Mouse (Mus musculus): ENCODE measurements around the gene Serpini2.
"Not testable (repeated sequence)": the region's sequence is repeated elsewhere in the genome, so short reads cannot be mapped to it uniquely, and the experiment has no call there.

Serpini2 gene

DNA sequence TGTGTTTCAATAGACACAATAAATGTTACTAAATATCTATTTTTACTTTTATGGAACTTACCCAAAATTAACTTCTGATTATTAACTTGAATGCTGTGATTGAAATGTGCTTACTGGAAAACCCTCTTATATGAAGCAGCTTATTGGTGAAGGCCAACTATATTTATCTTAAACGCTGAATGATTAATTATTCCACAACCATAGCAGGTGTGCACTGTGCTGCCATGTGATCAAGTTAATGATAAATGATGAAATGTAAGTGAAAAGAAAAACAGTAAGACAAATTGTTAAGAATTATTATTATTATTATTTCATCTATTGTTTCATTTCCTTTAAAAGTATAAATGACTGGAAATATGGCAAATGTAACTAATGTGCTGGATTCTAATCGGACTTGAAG lies at the start of gene Serpini2:
Serpini2 (minus strand) TSS at position 101 of the 400 bp plus-strand sequence.
- no peak for DNase-seq

DNA sequence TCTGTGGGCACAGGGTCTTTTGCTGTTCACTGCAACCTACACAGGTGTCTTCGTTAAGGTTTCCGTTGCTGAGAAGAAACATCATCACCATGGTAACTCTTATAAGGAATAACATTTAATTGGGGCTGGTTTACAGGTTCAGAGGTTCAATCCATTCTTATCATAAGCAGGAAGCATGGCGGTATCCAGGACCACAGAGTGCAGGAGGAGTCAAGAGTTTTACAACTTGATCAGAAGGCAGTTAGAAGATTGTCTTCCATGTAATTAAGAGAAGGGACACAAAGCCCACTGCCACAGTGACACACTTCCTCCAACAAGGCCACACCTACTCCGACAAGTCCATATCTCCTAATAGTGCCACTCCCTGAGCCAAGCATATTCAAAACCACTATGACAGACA lies 39.0 kb upstream of the Serpini2 start:
- DNase-seq: no peak

DNA sequence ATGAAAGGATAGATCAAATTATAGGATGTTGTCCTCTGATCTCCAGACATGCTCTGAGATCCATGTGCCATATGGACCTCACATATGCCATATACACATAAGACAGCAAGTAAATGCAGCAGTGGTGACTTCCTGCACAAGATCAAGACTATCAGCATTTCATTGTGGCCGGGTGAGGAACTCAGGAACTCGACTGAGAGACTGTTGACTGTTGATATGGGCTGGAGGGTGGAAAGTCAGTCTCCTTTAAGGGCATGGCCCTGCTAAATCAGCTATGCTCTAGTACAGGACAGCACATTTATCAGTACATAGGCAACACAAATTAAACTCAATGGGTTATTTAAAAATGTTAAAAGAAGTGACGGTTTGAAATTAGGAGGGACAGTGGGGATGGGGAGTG lies 38.4 kb upstream of the Serpini2 start:
- no peak for DNase-seq

DNA sequence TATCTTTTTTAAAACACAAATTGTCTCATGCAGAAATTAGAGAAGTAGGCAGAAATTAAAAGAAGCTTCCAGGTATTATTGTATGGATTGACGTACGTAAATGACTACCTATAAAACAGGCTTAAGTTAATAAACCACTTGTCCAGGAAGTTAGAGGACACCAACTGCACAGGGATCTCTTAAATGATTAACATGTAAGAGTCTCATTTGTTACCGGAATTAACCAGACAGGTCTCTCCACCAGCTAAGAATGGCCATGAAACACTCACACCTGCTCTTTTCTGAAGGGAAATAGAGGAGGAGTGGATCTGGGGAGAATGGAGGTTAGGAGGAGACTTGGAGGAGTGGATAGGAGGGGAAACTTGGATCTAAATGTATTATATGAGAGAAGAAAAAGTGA lies 35.7 kb upstream of the Serpini2 start:
- no peak for DNase-seq

DNA sequence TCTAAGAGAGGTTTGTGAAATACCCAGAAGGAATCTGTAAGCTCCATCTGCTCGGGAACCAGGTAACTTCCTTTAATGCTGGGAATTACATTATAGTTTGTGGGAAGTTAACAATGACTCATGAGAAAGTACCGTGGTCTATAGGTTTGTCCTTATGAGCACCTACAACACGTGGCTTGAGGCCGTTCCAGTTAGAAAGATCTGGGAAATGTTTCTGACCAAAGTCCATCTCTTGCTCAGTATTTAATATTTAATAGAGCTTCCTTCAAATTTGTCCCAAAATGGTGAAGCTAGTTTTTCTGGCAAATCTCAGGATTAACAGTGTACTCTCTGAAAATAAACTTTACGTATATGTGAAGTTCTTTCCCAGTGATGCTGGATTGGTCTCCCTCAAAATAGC lies 34.7 kb upstream of the Serpini2 start:
- DNase-seq: no peak

DNA sequence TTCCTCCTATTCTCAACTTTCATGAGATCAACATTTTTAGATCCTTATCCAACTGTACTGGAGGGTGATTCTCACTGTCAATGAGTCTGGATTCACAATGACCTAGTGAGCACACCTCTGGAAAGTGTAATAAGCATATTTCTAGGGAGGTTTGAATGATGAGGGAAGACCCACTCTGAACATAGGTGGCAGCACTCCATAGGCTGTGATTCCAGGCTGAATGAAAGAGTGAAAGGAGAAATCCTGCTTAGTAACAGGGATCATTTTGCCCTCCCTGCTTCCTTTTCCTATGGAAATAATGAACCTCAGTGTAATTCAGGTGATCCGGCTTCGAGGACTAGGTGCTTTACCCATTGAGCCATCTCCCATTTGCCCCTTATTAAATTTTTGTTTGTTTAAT lies 31.2 kb upstream of the Serpini2 start:
- DNase-seq: no peak

DNA sequence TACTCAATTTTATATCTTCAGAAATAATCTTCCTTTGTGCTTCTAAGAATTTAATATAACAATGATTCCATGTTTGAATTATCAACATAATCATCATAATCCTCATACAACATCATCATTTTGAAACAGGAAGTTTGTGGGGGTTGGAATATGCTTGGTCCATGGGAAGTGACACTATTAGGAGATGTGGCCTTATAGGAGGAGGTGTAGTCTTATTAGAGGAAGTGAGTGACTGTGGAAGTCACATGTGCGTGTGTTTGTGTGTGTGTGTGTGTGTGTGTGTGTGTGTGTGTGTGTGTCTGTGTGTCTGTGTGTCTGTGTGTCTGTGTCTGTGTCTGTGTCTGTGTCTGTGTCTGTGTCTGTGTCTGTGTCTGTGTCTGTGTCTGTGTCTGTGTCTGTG lies 29.6 kb upstream of the Serpini2 start:
- DNase-seq: not testable (repeated sequence)

DNA sequence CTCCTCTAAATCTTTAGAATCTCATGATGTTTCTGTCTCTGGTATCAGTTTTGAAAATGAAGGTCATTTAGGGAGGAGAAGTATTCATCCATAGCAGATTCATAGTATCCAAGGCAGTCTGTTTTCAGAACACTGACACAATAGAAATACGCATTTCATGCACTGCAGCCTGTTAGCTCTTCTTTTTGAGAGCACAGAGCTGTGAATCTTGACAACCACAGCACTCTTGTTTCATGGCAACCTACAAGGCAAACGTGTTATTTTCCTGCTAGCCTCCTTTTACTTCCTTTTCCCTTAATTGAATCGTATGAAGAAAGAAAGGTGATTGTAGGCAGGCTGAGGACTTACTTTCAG lies 27.9 kb upstream of the Serpini2 start:
- no peak for DNase-seq

DNA sequence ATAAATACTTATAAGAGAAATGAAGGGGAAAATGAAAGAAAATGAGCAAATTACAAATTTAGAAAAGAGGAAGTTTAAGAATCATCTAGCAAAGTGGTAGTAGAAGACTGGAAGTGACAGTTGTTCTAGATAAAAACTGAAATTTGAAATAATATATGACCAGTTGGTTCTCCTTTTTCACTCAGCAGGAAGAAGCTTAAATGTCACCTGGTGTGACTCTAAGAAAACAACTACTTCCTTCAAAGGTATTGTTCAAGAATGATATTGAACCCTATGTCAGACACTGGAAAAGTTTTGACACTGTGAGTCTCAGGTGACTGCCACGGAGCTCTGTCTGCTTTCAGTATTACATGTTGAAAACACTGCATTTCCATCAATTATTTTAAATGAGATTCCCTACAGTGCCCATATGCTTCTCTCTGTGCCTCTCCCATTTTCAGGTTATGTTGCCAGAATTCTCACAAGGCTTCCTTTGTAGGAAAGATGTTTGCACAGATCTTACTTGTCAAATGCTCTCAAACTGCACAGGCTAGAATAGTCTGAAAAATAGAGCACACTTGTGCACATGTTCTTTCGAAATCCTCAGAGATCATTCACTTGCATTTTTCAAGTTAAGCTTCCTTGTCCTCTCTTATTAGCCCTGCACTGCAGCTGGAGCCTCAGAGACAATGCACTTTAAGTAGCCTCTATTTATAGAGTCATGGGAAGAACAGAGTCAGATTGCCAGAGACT lies 27.3 kb upstream of the Serpini2 start:
- DNase-seq: no peak

DNA sequence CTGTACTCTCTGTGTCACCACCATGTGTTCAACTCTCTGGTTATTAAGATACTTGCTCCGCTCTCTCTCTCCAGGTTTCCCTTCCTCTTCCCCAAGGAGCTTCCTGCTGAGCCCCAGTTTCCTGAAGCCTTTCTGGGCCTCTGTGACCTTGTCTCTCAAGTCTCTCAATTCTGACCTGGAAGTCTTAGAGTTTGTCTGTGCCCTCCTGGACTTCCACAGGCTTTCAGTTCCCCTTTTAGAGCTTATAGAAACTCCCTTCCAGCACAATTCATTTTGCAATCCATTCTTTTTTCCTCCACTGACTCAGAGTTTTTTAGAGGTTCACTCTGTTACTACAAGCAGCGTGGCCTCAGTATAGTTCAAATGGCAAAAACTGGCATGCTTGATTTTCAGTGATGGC lies 23.4 kb upstream of the Serpini2 start:
- no peak for DNase-seq

DNA sequence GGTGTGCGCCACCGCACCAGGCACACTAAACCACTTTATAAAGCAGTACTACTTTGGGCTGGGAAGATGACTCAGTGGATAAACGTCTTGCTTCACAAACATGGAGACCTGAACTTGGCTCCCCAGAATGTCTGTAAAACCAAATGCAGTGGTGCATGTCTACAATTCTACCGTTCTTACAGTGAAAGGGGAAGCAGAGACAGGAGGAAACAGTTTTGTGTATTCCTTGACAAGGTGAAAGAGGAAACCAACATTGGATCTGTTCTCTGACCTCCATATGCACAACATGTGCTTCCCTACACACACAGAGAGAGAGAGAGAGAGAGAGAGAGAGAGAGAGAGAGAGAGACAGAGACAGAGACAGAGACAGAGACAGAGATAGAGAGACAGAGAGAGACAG lies 7.6 kb upstream of the Serpini2 start:
- no peak for DNase-seq

DNA sequence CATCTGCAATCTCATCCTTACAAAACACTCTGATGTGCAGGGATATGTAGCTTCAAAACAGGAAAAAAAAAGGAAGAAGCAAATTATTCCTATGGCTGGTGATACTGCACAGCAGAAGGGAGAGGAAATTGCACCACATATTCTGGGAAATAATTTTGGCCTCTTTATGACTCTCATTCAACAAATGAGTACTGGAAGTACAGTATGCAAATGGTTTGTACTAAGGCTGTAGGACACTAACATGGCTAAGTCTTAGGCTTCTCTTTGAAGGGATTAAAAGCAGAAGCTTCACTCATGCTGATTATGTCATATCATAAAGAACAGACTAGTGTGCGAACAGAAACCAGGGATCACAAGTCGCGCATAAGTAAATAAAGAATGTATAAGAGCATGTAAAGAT lies 6.6 kb upstream of the Serpini2 start:
- no peak for DNase-seq

DNA sequence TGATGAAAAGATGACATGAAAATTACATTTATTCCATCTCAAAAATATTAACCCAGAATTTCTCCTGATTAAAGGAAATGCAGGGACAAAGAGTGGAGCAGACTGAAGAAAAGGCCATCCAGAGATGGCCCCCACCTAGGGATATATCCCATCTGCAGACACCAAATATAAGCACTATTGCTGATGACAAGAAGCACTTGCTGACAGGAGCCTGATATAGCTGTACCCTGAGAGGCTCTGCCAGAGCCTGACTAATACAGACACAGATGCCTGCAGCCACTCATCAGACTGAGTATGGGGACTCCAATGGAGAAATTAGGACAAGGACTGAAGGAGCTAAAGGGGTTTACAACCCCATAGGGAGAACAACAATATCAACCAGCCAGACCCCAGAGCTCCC lies 5.2 kb upstream of the Serpini2 start:
- no peak for DNase-seq

DNA sequence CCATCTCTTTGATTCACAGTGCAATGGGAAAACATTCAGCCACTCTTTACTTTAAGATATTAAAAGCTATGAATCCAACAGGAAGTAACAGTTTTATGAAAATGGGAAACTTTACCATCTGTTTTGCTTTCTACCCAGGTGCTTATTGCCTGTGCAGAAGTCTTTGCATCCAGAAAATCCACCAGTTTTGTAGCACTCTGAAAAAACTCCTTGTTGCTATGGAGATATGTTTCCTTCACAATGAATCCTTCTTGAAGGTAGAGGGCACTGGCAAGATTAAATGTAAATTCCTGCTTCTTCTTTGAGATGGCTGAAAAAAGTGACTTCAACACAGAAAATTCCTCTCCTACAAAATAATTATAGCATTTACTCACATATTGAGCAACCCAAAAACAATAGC lies 10.5 kb downstream of the Serpini2 start:
- no peak for DNase-seq

DNA sequence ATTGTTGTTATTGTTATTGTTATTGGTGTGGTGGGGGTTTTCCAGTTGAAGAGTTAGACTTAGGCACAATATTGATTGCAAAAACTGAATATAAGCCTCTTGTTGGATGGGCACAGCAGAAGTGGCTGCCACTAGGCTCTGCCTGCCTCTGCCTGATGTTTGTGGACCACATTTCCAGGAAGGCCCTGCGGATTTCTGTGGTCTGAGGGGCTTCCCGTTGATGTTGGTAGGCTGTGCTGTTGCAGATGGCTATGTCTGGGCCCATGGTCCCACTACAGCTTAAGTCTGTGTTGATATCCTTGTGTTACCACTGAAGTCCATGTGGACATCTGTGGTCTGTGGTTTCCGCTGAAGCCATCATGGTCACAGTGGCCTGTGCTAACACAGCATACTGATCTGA lies 50.2 kb downstream of the Serpini2 start:
- DNase-seq: no peak

DNA sequence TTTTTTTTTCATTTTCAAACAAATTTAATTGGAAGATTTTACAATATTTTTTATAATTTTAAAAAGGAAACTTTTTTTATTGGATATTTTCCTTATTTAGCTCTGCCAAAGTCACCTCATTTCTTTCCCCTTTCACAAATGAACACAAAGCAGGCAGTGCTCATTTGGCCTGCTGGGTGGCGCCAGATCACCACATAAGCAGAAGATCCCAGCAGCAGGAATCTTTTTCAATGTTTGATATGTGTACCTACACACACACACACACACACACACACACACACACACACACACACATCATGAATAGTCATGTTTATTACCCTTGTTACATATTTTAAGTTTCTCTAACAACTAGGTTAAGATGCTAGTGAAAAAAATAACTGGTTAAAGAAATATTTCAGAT lies 50.7 kb downstream of the Serpini2 start:
- DNase-seq: peak; percentile 5

DNA sequence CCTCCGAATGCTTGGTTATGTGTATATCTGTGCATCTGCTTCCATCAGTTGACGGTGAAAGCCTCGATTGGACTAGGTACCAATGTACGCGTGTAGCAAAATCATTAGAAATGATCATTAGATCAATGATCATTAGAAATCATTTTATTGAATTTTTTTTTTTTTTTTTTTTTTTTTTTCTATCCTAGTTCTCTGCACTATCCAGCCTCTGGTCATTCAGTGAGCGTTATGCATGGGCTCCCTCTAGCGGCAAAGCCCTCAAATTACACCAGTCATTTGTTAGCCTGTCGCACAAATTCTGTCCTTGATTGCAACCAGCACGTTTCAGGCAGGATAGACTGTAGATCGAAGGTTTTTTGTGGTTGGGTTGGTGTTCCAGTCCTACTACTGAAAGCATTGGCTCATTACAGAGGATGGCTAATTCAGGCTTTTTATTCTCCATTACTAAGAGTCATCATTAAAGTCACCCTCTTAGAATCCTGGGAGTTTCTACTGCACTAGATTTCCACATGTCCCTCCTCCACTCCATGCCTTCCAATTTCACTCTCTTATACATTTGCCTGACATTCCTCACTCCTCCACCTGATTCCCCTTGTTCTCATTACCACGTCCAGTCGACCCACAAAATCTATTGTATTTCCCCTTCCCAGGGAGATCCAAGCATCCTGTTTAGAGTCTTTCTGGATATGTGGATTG lies 66.9 kb downstream of the Serpini2 start:
- no peak for DNase-seq

All from cerebellum, adult 9-11 months (tissue).